14 mouse cellular contexts compared by ENCODE assay signal in genomic region chr7:99312058-99312457, GRCm38 (mm10). TPM values are rescaled to one million over a fixed set of nuclear protein-coding genes. Genes with fewer than 3 reads are reported as not detected.
DNase-seq lines count a peak whose midpoint lies in the region; ATAC-seq and TF ChIP-seq lines count a peak whose summit lies in the region.
"Had no signal": no experiment of that assay in that cellular context is flagged by ENCODE, and none has a peak within 500 bp of the region (broad histone marks: within the 10 kb centered on the region; RNA-seq: fewer than 3 reads in every experiment).

No protein-coding gene starts in this region.

- no peak overlapping the region for H3K4me3 ChIP-seq in embryonic facial prominence, embryonic 14.5 days (ENCODE audit: low read depth, low read length)
- no peak overlapping the region for H3K4me3 ChIP-seq in forebrain, postnatal 0 days (ENCODE audit: low read depth, low read length)
- no peak overlapping the region for H3K4me3 ChIP-seq in limb, embryonic 13.5 days
- no peak overlapping the region for H3K4me3 ChIP-seq in neural tube, embryonic 13.5 days
- H3K4me3 ChIP-seq: limb, embryonic 15.5 days had no signal

- H3K4me2 ChIP-seq in embryonic facial prominence, embryonic 14.5 days (ENCODE audit: low read depth, low read length) = no peak overlapping the region
- peak overlapping the region; percentile 19; the same call in 1 of the 2 replicates for H3K4me2 ChIP-seq in forebrain, postnatal 0 days (ENCODE audit: low read depth)
- no peak overlapping the region for H3K4me2 ChIP-seq in limb, embryonic 13.5 days (replicated peaks)
- peak overlapping the region; percentile 34 for H3K4me2 ChIP-seq in neural tube, embryonic 13.5 days
- H3K4me2 ChIP-seq: limb, embryonic 15.5 days had no signal

- 62% methylated on average over 4 of the region's 4 CpGs for WGBS in embryonic facial prominence, embryonic 14.5 days
- WGBS in forebrain, postnatal 0 days = 38% methylated on average over 4 of the region's 4 CpGs
- 23% methylated on average over 4 of the region's 4 CpGs for WGBS in limb, embryonic 13.5 days
- 53% methylated on average over 4 of the region's 4 CpGs for WGBS in neural tube, embryonic 13.5 days

- H3K36me3 ChIP-seq in embryonic facial prominence, embryonic 14.5 days (ENCODE audit: control insufficient read depth, insufficient read depth, low read length) = no peaks in the 10 kb centered on the region
- H3K36me3 ChIP-seq in forebrain, postnatal 0 days (ENCODE audit: insufficient read depth) = peaks cover 15% of the 10 kb centered on the region
- H3K36me3 ChIP-seq in limb, embryonic 13.5 days = no peaks in the 10 kb centered on the region
- H3K36me3 ChIP-seq in neural tube, embryonic 13.5 days = peaks cover 17% of the 10 kb centered on the region
- H3K36me3 ChIP-seq: limb, embryonic 15.5 days had no signal

- peak; percentile 41 for DNase-seq in embryonic facial prominence, embryonic 14.5 days (ENCODE audit: low spot score)
- peak; percentile 51 for DNase-seq in forebrain, postnatal 0 days
- no peak for DNase-seq in layer of hippocampus, adult 8-10 months (ENCODE audit: low spot score in 2 of 2)
- no peak for DNase-seq in cerebellum, postnatal 4 days (ENCODE audit: low spot score in 2 of 2)
- no peak for DNase-seq in thymus, postnatal 25 days
- DNase-seq: adrenal gland, postnatal 36 days; cerebellum, adult 11-12 months; heart, postnatal 10 days; thymus, postnatal 36 days had no signal

- TF ChIP-seq CTCF in forebrain, postnatal 0 days (IDR thresholded peaks at IDR 0.05; ENCODE audit: low read depth) = no peak

- peak; percentile 77 for ATAC-seq in embryonic facial prominence, embryonic 14.5 days (ENCODE audit: low read depth)
- peak; percentile 28 for ATAC-seq in forebrain, postnatal 0 days
- ATAC-seq in limb, embryonic 13.5 days (ENCODE audit: low FRiP score, low read depth) = peak; percentile 51
- peak; percentile 48 for ATAC-seq in neural tube, embryonic 13.5 days (ENCODE audit: low read depth)

- H3K9ac ChIP-seq in embryonic facial prominence, embryonic 14.5 days (ENCODE audit: low read depth, low read length) = no peak overlapping the region
- H3K9ac ChIP-seq in forebrain, postnatal 0 days = peak overlapping the region; percentile 35
- no peak overlapping the region for H3K9ac ChIP-seq in limb, embryonic 13.5 days
- peak overlapping the region; percentile 61 for H3K9ac ChIP-seq in neural tube, embryonic 13.5 days
- H3K9ac ChIP-seq: limb, embryonic 15.5 days had no signal

- no peaks in the 10 kb centered on the region for H3K9me3 ChIP-seq in embryonic facial prominence, embryonic 14.5 days (ENCODE audit: control insufficient read depth, low read length)
- no peaks in the 10 kb centered on the region for H3K9me3 ChIP-seq in forebrain, postnatal 0 days (ENCODE audit: low read length)
- no peaks in the 10 kb centered on the region for H3K9me3 ChIP-seq in limb, embryonic 13.5 days
- H3K9me3 ChIP-seq in neural tube, embryonic 13.5 days = no peaks in the 10 kb centered on the region
- H3K9me3 ChIP-seq: limb, embryonic 15.5 days had no signal

- H3K27ac ChIP-seq in embryonic facial prominence, embryonic 14.5 days (replicated peaks; ENCODE audit: low read depth, low read length) = no peak overlapping the region
- H3K27ac ChIP-seq in forebrain, postnatal 0 days (ENCODE audit: low read depth, low read length) = peak overlapping the region; percentile 84
- peak overlapping the region; percentile 65; the same call in 1 of the 2 replicates for H3K27ac ChIP-seq in limb, embryonic 13.5 days
- H3K27ac ChIP-seq in neural tube, embryonic 13.5 days (replicated peaks) = peak overlapping the region; percentile 91

- H3K27me3 ChIP-seq in embryonic facial prominence, embryonic 14.5 days (replicated peaks; ENCODE audit: control insufficient read depth, insufficient read depth, low read length) = no peaks in the 10 kb centered on the region
- no peaks in the 10 kb centered on the region for H3K27me3 ChIP-seq in forebrain, postnatal 0 days (ENCODE audit: insufficient read depth, low read length)
- H3K27me3 ChIP-seq in limb, embryonic 13.5 days = no peaks in the 10 kb centered on the region
- no peaks in the 10 kb centered on the region for H3K27me3 ChIP-seq in neural tube, embryonic 13.5 days
- H3K27me3 ChIP-seq: CH12.LX; limb, embryonic 15.5 days had no signal

- peaks cover 8% of the 10 kb centered on the region; the same call in 1 of the 2 replicates for H3K4me1 ChIP-seq in embryonic facial prominence, embryonic 14.5 days (ENCODE audit: control insufficient read depth, insufficient read depth, low read length)
- H3K4me1 ChIP-seq in forebrain, postnatal 0 days (ENCODE audit: insufficient read depth) = peaks cover 32% of the 10 kb centered on the region
- peaks cover 31% of the 10 kb centered on the region for H3K4me1 ChIP-seq in limb, embryonic 13.5 days
- peaks cover 81% of the 10 kb centered on the region for H3K4me1 ChIP-seq in neural tube, embryonic 13.5 days (replicated peaks)

RNA-seq across cellular contexts. Expression of gene Serpinh1, which starts 41.0 kb away (rescaled TPM):
- 918 and 945 TPM in 2 replicates for polyA plus RNA-seq in embryonic facial prominence, embryonic 14.5 days (2014; fragmentation: Nextera tagmentation; extraction: Ambion mirVana)
- 127 and 160 TPM in 2 replicates for total RNA-seq in forebrain, postnatal 0 days (2014; rRNA removed)
- 117 and 121 TPM in 2 replicates for polyA plus RNA-seq in forebrain, postnatal 0 days (2015; fragmentation: Nextera tagmentation; extraction: Ambion mirVana)
- polyA plus RNA-seq in limb, embryonic 13.5 days (2015; fragmentation: Nextera tagmentation; extraction: Ambion mirVana) = 1,782 and 1,939 TPM in 2 replicates
- polyA plus RNA-seq in neural tube, embryonic 13.5 days (2015; fragmentation: Nextera tagmentation; extraction: Ambion mirVana) = 462 and 484 TPM in 2 replicates
- total RNA-seq in layer of hippocampus, adult 8-10 months (2022) = 10 to 100 TPM; 16.8 to 24.1 (median 21.3) TPM
- total RNA-seq: CH12.LX had no signal

RNA-seq across cellular contexts. Expression of gene Map6, which starts 44.8 kb away (rescaled TPM):
- 9.6 and 10.2 TPM in 2 replicates for polyA plus RNA-seq in embryonic facial prominence, embryonic 14.5 days (2014; fragmentation: Nextera tagmentation; extraction: Ambion mirVana)
- 187 and 234 TPM in 2 replicates for total RNA-seq in forebrain, postnatal 0 days (2014; rRNA removed)
- polyA plus RNA-seq in forebrain, postnatal 0 days (2015; fragmentation: Nextera tagmentation; extraction: Ambion mirVana) = 71.9 and 98.0 TPM in 2 replicates
- 4.4 TPM in 2 replicates for polyA plus RNA-seq in limb, embryonic 13.5 days (2015; fragmentation: Nextera tagmentation; extraction: Ambion mirVana)
- 105 and 111 TPM in 2 replicates for polyA plus RNA-seq in neural tube, embryonic 13.5 days (2015; fragmentation: Nextera tagmentation; extraction: Ambion mirVana)
- 100 to 1,000 TPM; 101 to 108 (median 106) TPM for total RNA-seq in layer of hippocampus, adult 8-10 months (2022)
- total RNA-seq: granulocyte monocyte progenitor cell, adult 5-6 weeks had no signal

Comparison
In these comparisons a context has a peak if more than half of its experiments do, and no peak if none do; other contexts are left out.
1. DNase-seq: peak in embryonic facial prominence, embryonic 14.5 days (single experiment) and forebrain, postnatal 0 days (single experiment); none in layer of hippocampus, adult 8-10 months (0 of 2), cerebellum, postnatal 4 days (0 of 2) and thymus, postnatal 25 days (single experiment).
2. H3K4me2 ChIP-seq: peak in forebrain, postnatal 0 days (single experiment) and neural tube, embryonic 13.5 days (single experiment); none in embryonic facial prominence, embryonic 14.5 days (single experiment) and limb, embryonic 13.5 days (single experiment).
3. H3K9ac ChIP-seq: peak in forebrain, postnatal 0 days (single experiment) and neural tube, embryonic 13.5 days (single experiment); none in embryonic facial prominence, embryonic 14.5 days (single experiment) and limb, embryonic 13.5 days (single experiment).
4. Peak in every context shown above with its lines, with median percentiles within 50 percentile points of each other: ATAC-seq.